Mouse (Mus musculus): ENCODE measurements around the gene Bicra. TPM values are rescaled to one million over a fixed set of nuclear protein-coding genes. Genes with fewer than 3 reads are reported as not detected.

Bicra gene
- polyA plus RNA-seq, 1 experiment from 2014 or later: 3.7 TPM

GRCm38 (mm10) chr7:15956143-15956542 lies 91.6 kb downstream of the Bicra start:
- no peak overlapping the region for H3K4me2 ChIP-seq (ENCODE audit: low read depth, low read length)
- no peaks in the 10 kb centered on the region for H3K27me3 ChIP-seq (replicated peaks; ENCODE audit: control insufficient read depth, insufficient read depth, low read length)
- no peaks in the 10 kb centered on the region for H3K9me3 ChIP-seq (ENCODE audit: control insufficient read depth, low read length)
- 60% methylated on average over 5 of the region's 5 CpGs for WGBS
- no peak for ATAC-seq
- no peak overlapping the region for H3K9ac ChIP-seq (ENCODE audit: low read depth, low read length)
- no peak overlapping the region for H3K4me3 ChIP-seq (ENCODE audit: low read length)
- peaks cover 14% of the 10 kb centered on the region; the same call in 1 of the 2 replicates for H3K4me1 ChIP-seq (ENCODE audit: control insufficient read depth, insufficient read depth, low read length)
- peaks cover 17% of the 10 kb centered on the region for H3K36me3 ChIP-seq (ENCODE audit: control insufficient read depth, insufficient read depth, low read length)
- no peak overlapping the region for H3K27ac ChIP-seq (ENCODE audit: low read length)

- Histone ChIP-seq H3K9ac (ENCODE audit: low read depth, low read length) (peak overlapping the region; percentile 42; the same call in 1 of the 2 replicates), H3K27me3 (replicated peaks; ENCODE audit: control insufficient read depth, insufficient read depth, low read length) (no peaks in the 10 kb centered on the region), H3K4me1 (ENCODE audit: control insufficient read depth, insufficient read depth, low read length) (peaks cover 14% of the 10 kb centered on the region; the same call in 1 of the 2 replicates), H3K4me3 (ENCODE audit: low read length) (peak overlapping the region; percentile 20), H3K36me3 (ENCODE audit: control insufficient read depth, insufficient read depth, low read length) (peaks cover 17% of the 10 kb centered on the region), H3K9me3 (ENCODE audit: control insufficient read depth, low read length) (no peaks in the 10 kb centered on the region), H3K27ac (ENCODE audit: low read length) (peak overlapping the region; percentile 2; the same call in 1 of the 2 replicates), H3K4me2 (ENCODE audit: low read depth, low read length) (peak overlapping the region; percentile 42)
- ATAC-seq: peak; percentile 37; the same call in 1 of the 2 replicates
- 13% methylated on average over 7 of the region's 7 CpGs for WGBS
Measured at GRCm38 (mm10) chr7:15955509-15955908, 92.2 kb downstream of the Bicra start.

- H3K27ac ChIP-seq (ENCODE audit: low read length): peak overlapping the region; percentile 2; the same call in 1 of the 2 replicates
- 13% methylated on average over 20 of the region's 21 CpGs for WGBS
Measured at GRCm38 (mm10) chr7:15954978-15955443, 92.7 kb downstream of the Bicra start.

GRCm38 (mm10) chr7:15954436-15954835 lies 93.3 kb downstream of the Bicra start:
- Histone ChIP-seq H3K27ac (ENCODE audit: low read length) (no peak overlapping the region), H3K9me3 (ENCODE audit: control insufficient read depth, low read length) (no peaks in the 10 kb centered on the region), H3K27me3 (replicated peaks; ENCODE audit: control insufficient read depth, insufficient read depth, low read length) (no peaks in the 10 kb centered on the region), H3K9ac (ENCODE audit: low read depth, low read length) (no peak overlapping the region), H3K36me3 (ENCODE audit: control insufficient read depth, insufficient read depth, low read length) (peaks cover 17% of the 10 kb centered on the region), H3K4me1 (ENCODE audit: control insufficient read depth, insufficient read depth, low read length) (peaks cover 14% of the 10 kb centered on the region; the same call in 1 of the 2 replicates), H3K4me2 (ENCODE audit: low read depth, low read length) (no peak overlapping the region), H3K4me3 (ENCODE audit: low read length) (no peak overlapping the region)
- WGBS: 91% methylated on average over 7 of the region's 7 CpGs
- ATAC-seq: peak; percentile 27

More at GRCm38 (mm10) chr7:15954978-15955443, 92.7 kb downstream of the Bicra start:
- Histone ChIP-seq H3K9ac (ENCODE audit: low read depth, low read length) (peak overlapping the region; percentile 42; the same call in 1 of the 2 replicates), H3K27me3 (replicated peaks; ENCODE audit: control insufficient read depth, insufficient read depth, low read length) (no peaks in the 10 kb centered on the region), H3K4me1 (ENCODE audit: control insufficient read depth, insufficient read depth, low read length) (peaks cover 14% of the 10 kb centered on the region; the same call in 1 of the 2 replicates), H3K36me3 (ENCODE audit: control insufficient read depth, insufficient read depth, low read length) (peaks cover 17% of the 10 kb centered on the region), H3K9me3 (ENCODE audit: control insufficient read depth, low read length) (no peaks in the 10 kb centered on the region), H3K4me2 (ENCODE audit: low read depth, low read length) (peak overlapping the region; percentile 42), H3K4me3 (ENCODE audit: low read length) (peak overlapping the region; percentile 20)
- peak; percentile 48 for ATAC-seq

- Histone ChIP-seq H3K27me3 (replicated peaks; ENCODE audit: control insufficient read depth, insufficient read depth, low read length) (no peaks in the 10 kb centered on the region), H3K36me3 (ENCODE audit: control insufficient read depth, insufficient read depth, low read length) (peaks cover 17% of the 10 kb centered on the region), H3K4me2 (ENCODE audit: low read depth, low read length) (no peak overlapping the region), H3K4me1 (ENCODE audit: control insufficient read depth, insufficient read depth, low read length) (peaks cover 20% of the 10 kb centered on the region), H3K9me3 (ENCODE audit: control insufficient read depth, low read length) (no peaks in the 10 kb centered on the region), H3K4me3 (ENCODE audit: low read length) (no peak overlapping the region), H3K27ac (ENCODE audit: low read length) (no peak overlapping the region), H3K9ac (ENCODE audit: low read depth, low read length) (no peak overlapping the region)
- no peak for ATAC-seq
- 90% methylated on average over 13 of the region's 13 CpGs for WGBS
Measured at GRCm38 (mm10) chr7:15953307-15954074, 94.2 kb downstream of the Bicra start.

GRCm38 (mm10) chr7:15952416-15952815 lies 95.3 kb downstream of the Bicra start:
- no peak overlapping the region for H3K4me2 ChIP-seq (ENCODE audit: low read depth, low read length)
- ATAC-seq: no peak
- H3K27me3 ChIP-seq (replicated peaks; ENCODE audit: control insufficient read depth, insufficient read depth, low read length): no peaks in the 10 kb centered on the region
- no peaks in the 10 kb centered on the region for H3K9me3 ChIP-seq (ENCODE audit: control insufficient read depth, low read length)
- no peak overlapping the region for H3K9ac ChIP-seq (ENCODE audit: low read depth, low read length)
- peaks cover 12% of the 10 kb centered on the region for H3K36me3 ChIP-seq (ENCODE audit: control insufficient read depth, insufficient read depth, low read length)
- H3K4me3 ChIP-seq (ENCODE audit: low read length): no peak overlapping the region
- WGBS: 63% methylated on average over 3 of the region's 3 CpGs
- no peak overlapping the region for H3K27ac ChIP-seq (ENCODE audit: low read length)
- H3K4me1 ChIP-seq (ENCODE audit: control insufficient read depth, insufficient read depth, low read length): peaks cover 28% of the 10 kb centered on the region

- no peaks in the 10 kb centered on the region for H3K9me3 ChIP-seq (ENCODE audit: control insufficient read depth, low read length)
- ATAC-seq: no peak
- 86% methylated on average over 15 of the region's 15 CpGs for WGBS
Measured at GRCm38 (mm10) chr7:15950008-15950407, 97.7 kb downstream of the Bicra start.

GRCm38 (mm10) chr7:15949216-15949790 lies 98.4 kb downstream of the Bicra start:
- Histone ChIP-seq H3K9me3 (ENCODE audit: control insufficient read depth, low read length) (no peaks in the 10 kb centered on the region), H3K4me3 (ENCODE audit: low read length) (no peak overlapping the region), H3K27me3 (replicated peaks; ENCODE audit: control insufficient read depth, insufficient read depth, low read length) (no peaks in the 10 kb centered on the region), H3K4me1 (ENCODE audit: control insufficient read depth, insufficient read depth, low read length) (peaks cover 20% of the 10 kb centered on the region), H3K36me3 (ENCODE audit: control insufficient read depth, insufficient read depth, low read length) (peaks cover 12% of the 10 kb centered on the region), H3K4me2 (ENCODE audit: low read depth, low read length) (no peak overlapping the region), H3K27ac (ENCODE audit: low read length) (peak overlapping the region; percentile 62), H3K9ac (ENCODE audit: low read depth, low read length) (no peak overlapping the region; the same call in 1 of the 2 replicates)
- 77% methylated on average over 7 of the region's 7 CpGs for WGBS
- no peak for ATAC-seq

More at GRCm38 (mm10) chr7:15950008-15950407, 97.7 kb downstream of the Bicra start:
- Histone ChIP-seq H3K27ac (ENCODE audit: low read length) (no peak overlapping the region), H3K36me3 (ENCODE audit: control insufficient read depth, insufficient read depth, low read length) (peaks cover 12% of the 10 kb centered on the region), H3K27me3 (replicated peaks; ENCODE audit: control insufficient read depth, insufficient read depth, low read length) (no peaks in the 10 kb centered on the region), H3K4me2 (ENCODE audit: low read depth, low read length) (no peak overlapping the region), H3K9ac (ENCODE audit: low read depth, low read length) (no peak overlapping the region), H3K4me3 (ENCODE audit: low read length) (no peak overlapping the region), H3K4me1 (ENCODE audit: control insufficient read depth, insufficient read depth, low read length) (peaks cover 16% of the 10 kb centered on the region)

GRCm38 (mm10) chr7:15948381-15948941 lies 99.3 kb downstream of the Bicra start:
- H3K27ac ChIP-seq (ENCODE audit: low read length): peak overlapping the region; percentile 62; the same call in 1 of the 2 replicates
- peak overlapping the region; percentile 65 for H3K9ac ChIP-seq (ENCODE audit: low read depth, low read length)
- H3K27me3 ChIP-seq (replicated peaks; ENCODE audit: control insufficient read depth, insufficient read depth, low read length): no peaks in the 10 kb centered on the region
- H3K4me1 ChIP-seq (ENCODE audit: control insufficient read depth, insufficient read depth, low read length): peaks cover 23% of the 10 kb centered on the region
- no peaks in the 10 kb centered on the region for H3K9me3 ChIP-seq (ENCODE audit: control insufficient read depth, low read length)
- WGBS: 1% methylated on average over 23 of the region's 23 CpGs
- peak; percentile 79 for ATAC-seq
- H3K36me3 ChIP-seq (ENCODE audit: control insufficient read depth, insufficient read depth, low read length): peaks cover 6% of the 10 kb centered on the region
- H3K4me2 ChIP-seq (ENCODE audit: low read depth, low read length): peak overlapping the region; percentile 64
- peak overlapping the region; percentile 37 for H3K4me3 ChIP-seq (ENCODE audit: low read length)
